Mouse (Mus musculus) bone marrow, adult 2 months (tissue): ENCODE measurements around the gene Scamp4. TPM values are rescaled to one million over a fixed set of nuclear protein-coding genes. Genes with fewer than 3 reads are reported as not detected.

Experiments
- H3K27ac ChIP-seq: fragments of 200-500 bp; 2 replicates; pipeline ENCODE4 v1.5.1; 2012; ENCODE audit warnings: low read depth, mild to moderate bottlenecking, control low read depth, inconsistent platforms, low read length; ENCODE audit not compliant: control insufficient read depth, poor library complexity, insufficient read depth
- H3K4me1 ChIP-seq: fragments of 200-500 bp; 2 replicates; pipeline ENCODE4 v1.6.1; 2011; ENCODE audit warnings: low read length; ENCODE audit not compliant: control insufficient read depth, insufficient read depth
- H3K4me3 ChIP-seq: fragments of 200-500 bp; replicated peaks from 2 replicates; pipeline ENCODE3; 2011; ENCODE audit warnings: mild to moderate bottlenecking, low read depth, low read length, control low read depth; ENCODE audit not compliant: control insufficient read depth
- CTCF ChIP-seq: fragments of 200-500 bp; IDR thresholded peaks from 2 replicates; pipeline ENCODE4 v1.5.1; 2011; ENCODE audit warnings: low read length, control low read depth; ENCODE audit not compliant: control insufficient read depth, insufficient read depth
- POLR2A ChIP-seq: fragments of 200-500 bp; IDR thresholded peaks from 2 replicates; pipeline ENCODE4 v1.6.1; 2011; ENCODE audit warnings: low read depth, mild to moderate bottlenecking, control low read depth, low read length, borderline replicate concordance; ENCODE audit not compliant: control insufficient read depth
- WGBS: fragments of 180-500 bp; shearing (Covaris S2); methylation state at CpG from one replicate; pipeline ENCODE4 v1.1.7; 2018; 5-methylcytosine and 5-hydroxymethylcytosine counted together
- polyA plus RNA-seq: library from polyadenylated mRNA; stranded (reverse); fragments of >200 nt; gene quantifications from 2 replicates; pipeline ENCODE4 v1.2.4, GENCODE M21; 2011; ENCODE audit warnings: low replicate concordance; ENCODE audit not compliant: missing spikeins, insufficient read depth, insufficient read length

Scamp4 gene
- polyA plus RNA-seq = 12.9 and 17.2 TPM in 2 replicates

- WGBS = under 1% methylated on average over 54 of the region's 54 CpGs
- TF ChIP-seq POLR2A (peak; percentile 67; the same call in 1 of the 2 replicates), CTCF (peak; percentile 7; the same call in 1 of the 2 replicates)
- H3K4me3 ChIP-seq = peak within 1 kb of the TSS; percentile 94
- peaks cover 2% of the 10 kb centered on the region; the same call in 1 of the 2 replicates for H3K4me1 ChIP-seq
- peak within 1 kb of the TSS; percentile 83 for H3K27ac ChIP-seq
These were observed at the start of gene Scamp4, which contains the start of gene Adat3 for GRCm38 (mm10) chr10:80602698-80603325. TSS of gene Scamp4 (plus strand) at chr10:80602872. TSS of gene Adat3 (plus strand) at chr10:80602880.

- H3K4me3 ChIP-seq = peak overlapping the region; percentile 4
These were observed 49.1 kb upstream of the Scamp4 start for GRCm38 (mm10) chr10:80553575-80553974.

GRCm38 (mm10) chr10:80553997-80554396, 48.7 kb upstream of the Scamp4 start:
- 76% methylated on average over 6 of the region's 6 CpGs for WGBS

More at GRCm38 (mm10) chr10:80553575-80553974, 49.1 kb upstream of the Scamp4 start:
- peak overlapping the region; percentile 79 for H3K27ac ChIP-seq
- H3K4me1 ChIP-seq = peaks cover 6% of the 10 kb centered on the region
- TF ChIP-seq CTCF (no peak), POLR2A (0 out of 2 replicates have a peak, but pooled peaks have one; percentile 4)
- 66% methylated on average over 8 of the region's 8 CpGs for WGBS

GRCm38 (mm10) chr10:80557346-80557965, 45.2 kb upstream of the Scamp4 start:
- Histone ChIP-seq H3K4me3 (no peak overlapping the region), H3K4me1 (peaks cover 11% of the 10 kb centered on the region), H3K27ac (no peak overlapping the region)
- WGBS = 39% methylated on average over 5 of the region's 5 CpGs
- TF ChIP-seq POLR2A (no peak), CTCF (peak; percentile 71)

More at GRCm38 (mm10) chr10:80553997-80554396, 48.7 kb upstream of the Scamp4 start:
- H3K27ac ChIP-seq = peak overlapping the region; percentile 79
- H3K4me3 ChIP-seq = no peak overlapping the region
- H3K4me1 ChIP-seq = peaks cover 8% of the 10 kb centered on the region
- TF ChIP-seq POLR2A (no peak), CTCF (no peak)

- 86% methylated on average over 7 of the region's 7 CpGs for WGBS
- TF ChIP-seq CTCF (no peak), POLR2A (no peak)
- no peak overlapping the region for H3K4me3 ChIP-seq
- H3K4me1 ChIP-seq = peaks cover 6% of the 10 kb centered on the region
- H3K27ac ChIP-seq = no peak overlapping the region
These were observed 43.2 kb upstream of the Scamp4 start for GRCm38 (mm10) chr10:80559431-80559830.

- H3K4me3 ChIP-seq = peak overlapping the region; percentile 86
- TF ChIP-seq POLR2A = no peak
- no peak for TF ChIP-seq CTCF
- H3K4me1 ChIP-seq = peaks cover 6% of the 10 kb centered on the region
- peak overlapping the region; percentile 90 for H3K27ac ChIP-seq
- WGBS = under 1% methylated on average over 13 of the region's 13 CpGs
These were observed 42.1 kb upstream of the Scamp4 start for GRCm38 (mm10) chr10:80560621-80561020.

- peak within 1 kb of the TSS; percentile 86 for H3K4me3 ChIP-seq
- 1% methylated on average over 72 of the region's 72 CpGs for WGBS
- TF ChIP-seq CTCF (peak; percentile 87), POLR2A (peak; percentile 12; the same call in 1 of the 2 replicates)
- H3K4me1 ChIP-seq = peaks cover 6% of the 10 kb centered on the region
- peak within 1 kb of the TSS; percentile 90 for H3K27ac ChIP-seq
These were observed 41.3 kb upstream of the Scamp4 start, which contains the start of gene Rexo1 for GRCm38 (mm10) chr10:80561116-80561944. TSS of gene Rexo1 (minus strand) at chr10:80561560.

GRCm38 (mm10) chr10:80566375-80567092, 36.1 kb upstream of the Scamp4 start:
- no peak overlapping the region for H3K27ac ChIP-seq
- 38% methylated on average over 17 of the region's 17 CpGs for WGBS
- peaks cover 6% of the 10 kb centered on the region; the same call in 1 of the 2 replicates for H3K4me1 ChIP-seq
- H3K4me3 ChIP-seq = no peak overlapping the region
- peak; percentile 99 for TF ChIP-seq CTCF
- TF ChIP-seq POLR2A = peak; percentile 16; the same call in 1 of the 2 replicates
